Mouse (Mus musculus) WW6 (cell line): Measurements from ENCODE around the gene Hnrnpf.

Source experiments
- DNase-seq: peaks from one replicate; pipeline ENCODE4 v3.0.0-alpha.2; 2013; ENCODE audit warnings: low read depth, low spot score

Gene Hnrnpf

GRCm38 (mm10) chr6:117891369-117892160, 8.6 kb upstream of the Hnrnpf start:
- no peak for DNase-seq

DNA sequence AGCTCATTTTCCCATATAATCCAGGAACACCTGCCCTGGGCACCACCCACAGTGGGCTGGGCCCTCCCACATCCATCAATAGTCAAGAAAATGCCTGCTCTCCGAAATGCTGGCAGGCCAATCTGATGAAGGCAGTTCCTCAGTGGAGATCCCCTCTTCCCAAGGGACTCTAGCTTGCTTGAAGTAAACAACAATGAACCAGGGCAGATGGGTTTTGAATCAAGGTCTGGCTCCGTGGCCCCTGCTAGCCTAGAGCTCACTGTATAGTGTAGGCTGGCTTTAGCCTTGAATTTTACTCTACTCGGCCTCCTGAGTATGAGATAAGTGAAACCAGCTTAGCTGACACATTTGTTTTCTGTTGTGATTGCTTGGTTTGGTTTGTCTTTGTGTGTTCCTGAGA, 7.7 kb upstream of the Hnrnpf start:
- no peak for DNase-seq

DNA sequence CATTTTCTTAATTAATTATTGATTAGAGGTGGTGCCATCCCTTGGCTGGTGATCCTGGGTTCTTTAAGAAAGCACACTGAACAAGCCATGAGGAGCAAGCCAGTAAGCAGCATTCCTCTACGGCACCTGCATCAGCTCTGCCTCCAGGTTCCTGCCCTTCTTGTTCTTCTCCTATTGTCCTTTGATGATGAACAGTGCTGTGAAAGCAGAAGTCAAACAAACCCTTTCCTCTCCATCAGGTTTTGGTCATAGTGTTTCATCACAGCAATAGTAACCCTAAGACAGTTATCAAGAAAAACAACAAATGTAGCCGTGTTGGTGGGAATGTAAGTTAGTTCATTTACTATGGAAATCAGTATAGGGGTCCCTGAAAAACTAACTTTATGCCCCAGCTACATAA, 6.7 kb upstream of the Hnrnpf start:
- DNase-seq: no peak

DNA sequence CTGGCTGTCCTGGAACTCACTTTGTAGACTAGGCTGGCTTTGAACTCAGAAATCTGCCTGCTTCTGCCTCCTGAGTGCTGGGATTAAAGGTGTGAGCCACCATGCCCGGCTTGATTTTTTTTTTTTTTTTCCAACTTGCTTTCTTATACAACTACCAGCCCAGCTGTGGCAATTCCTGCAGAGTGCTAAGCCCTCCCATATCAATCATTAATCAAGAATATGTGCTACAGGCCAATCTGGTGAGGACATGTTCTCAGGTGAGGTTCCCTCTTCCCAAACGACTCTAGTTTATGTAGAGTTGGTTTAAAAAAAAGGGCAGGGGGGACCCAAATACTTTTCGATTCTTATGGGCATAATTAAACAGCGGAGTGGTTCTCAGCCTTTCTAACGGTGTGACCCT, 2.3 kb upstream of the Hnrnpf start:
- no peak for DNase-seq

DNA sequence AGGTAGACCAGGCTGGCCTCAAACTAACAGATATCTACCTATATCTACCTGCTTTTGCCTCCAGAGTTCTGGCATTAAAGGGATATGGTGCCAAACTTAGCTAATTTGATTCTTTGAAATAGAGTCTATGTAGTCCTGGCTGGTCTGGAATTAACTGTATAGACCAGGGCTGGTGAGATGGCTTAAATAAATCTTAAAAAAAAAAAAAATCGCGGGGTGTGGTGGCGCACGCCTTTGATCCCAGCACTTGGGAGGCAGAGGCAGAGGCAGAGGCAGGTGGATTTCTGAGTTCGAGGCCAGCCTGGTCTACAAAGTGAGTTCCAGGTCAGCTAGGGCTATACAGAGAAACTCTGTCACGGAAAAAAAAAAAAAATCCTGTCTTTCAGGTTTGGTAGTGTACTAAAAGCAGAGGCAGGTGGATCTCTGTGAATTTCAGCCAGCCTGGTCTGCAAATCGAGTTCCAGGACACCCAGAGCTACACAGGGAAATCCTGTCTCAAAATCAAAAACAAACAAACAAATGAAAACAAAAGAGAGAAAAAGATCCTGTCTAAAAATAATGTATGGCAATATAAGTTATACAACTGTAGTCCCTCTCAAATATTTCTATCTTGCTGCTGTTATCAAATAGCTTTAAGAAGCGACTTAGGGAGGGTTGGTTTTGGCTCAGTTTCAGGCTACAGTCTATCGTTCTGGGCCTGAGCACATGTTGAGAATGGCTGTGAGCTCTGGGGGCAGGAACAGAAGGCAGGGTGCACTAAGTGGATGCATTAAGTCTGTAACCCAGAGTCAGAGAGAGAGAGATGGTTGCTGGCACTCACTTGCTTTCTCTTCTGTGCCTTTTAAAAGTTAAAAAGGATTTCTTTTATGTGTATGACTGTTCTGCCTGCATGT, 1.6 kb downstream of the Hnrnpf start:
- no peak for DNase-seq

- DNase-seq: no peak
These were observed 2.4 kb downstream of the Hnrnpf start for GRCm38 (mm10) chr6:117902556-117902955.

- DNase-seq: no peak
These were observed 3.7 kb downstream of the Hnrnpf start for GRCm38 (mm10) chr6:117903836-117904235.

- DNase-seq: no peak
These were observed 5.3 kb downstream of the Hnrnpf start for GRCm38 (mm10) chr6:117905260-117905930.

DNA sequence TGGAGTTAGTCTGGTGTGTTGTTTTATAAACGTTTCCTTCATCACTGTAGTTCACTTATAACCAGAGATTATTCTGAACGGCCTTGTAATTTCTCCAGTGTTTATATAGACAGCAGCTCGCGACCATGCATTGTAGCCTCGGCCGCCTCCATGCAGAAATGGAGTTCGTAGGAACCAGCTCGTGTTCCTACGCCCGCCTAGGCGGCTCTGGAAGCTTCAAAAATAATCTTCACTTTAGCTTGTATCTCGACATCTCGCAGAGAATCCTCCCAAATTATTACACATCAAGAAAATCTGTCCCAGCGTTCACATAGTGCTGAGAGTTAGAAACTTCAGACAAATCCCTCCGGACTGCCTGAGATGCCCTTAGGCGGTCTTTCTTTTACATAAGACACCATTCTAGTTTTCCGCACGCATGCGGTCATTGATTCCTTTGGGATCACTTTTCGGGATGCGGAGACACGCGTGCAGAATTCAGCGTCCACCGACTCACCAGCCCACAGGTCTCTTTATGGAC, 5.9 kb downstream of the Hnrnpf start:
- DNase-seq: peak; percentile 69

GRCm38 (mm10) chr6:117906590-117907271, 6.6 kb downstream of the Hnrnpf start:
- peak; percentile 99 for DNase-seq

DNA sequence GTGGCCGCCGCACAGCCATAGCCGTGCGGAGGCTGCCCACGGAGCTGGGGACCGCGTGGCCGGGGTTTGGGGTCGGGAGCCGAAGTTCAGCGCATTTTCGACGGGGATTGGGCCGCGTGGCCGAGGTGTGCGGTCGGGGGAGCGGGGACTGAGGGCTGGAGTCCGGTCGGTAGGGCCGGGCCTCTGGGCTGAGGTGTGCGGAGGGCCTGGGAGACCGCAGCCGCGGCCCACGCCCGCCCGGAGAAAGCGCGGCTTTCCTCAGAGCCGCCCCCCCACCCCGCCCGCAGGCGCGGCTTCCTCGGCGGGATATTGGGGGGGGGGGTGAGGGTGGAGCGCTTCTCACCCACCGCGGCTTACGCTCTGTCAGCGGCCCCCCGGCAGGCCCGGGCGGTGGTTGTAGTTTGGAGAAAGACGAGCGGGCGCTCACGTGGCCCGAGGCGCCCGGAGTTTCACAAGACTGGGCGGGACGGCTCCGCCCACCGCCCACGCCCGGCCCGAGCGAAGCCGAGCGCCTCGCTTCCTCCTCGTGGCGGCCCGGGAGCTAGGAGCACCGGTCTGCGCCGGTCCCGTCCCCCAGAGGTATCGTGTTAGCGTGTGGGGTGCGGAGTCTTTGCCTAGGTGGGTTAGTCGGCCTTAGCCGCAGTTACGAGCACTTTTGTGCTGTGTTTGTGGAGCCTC, 7.3 kb downstream of the Hnrnpf start:
- peak; percentile 89 for DNase-seq

DNA sequence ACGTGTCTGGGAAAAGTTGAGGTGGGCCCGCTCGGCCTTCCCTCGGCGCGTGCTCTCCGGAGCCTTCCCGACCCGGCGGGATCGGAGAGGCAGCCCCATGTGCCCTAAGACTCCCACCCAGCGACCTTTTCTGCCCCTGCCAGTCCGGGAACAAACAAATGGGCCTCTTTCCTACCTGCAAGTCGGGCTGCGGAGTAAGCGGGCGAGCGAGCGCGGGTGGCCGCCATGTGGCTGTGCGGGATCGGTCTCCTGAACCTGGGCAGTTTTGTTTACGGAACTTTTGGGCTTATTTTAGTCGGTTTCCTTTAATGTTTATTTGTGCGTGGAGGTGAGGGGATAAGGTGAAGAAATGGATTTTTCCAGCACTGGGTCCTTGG, 7.8 kb downstream of the Hnrnpf start:
- no peak for DNase-seq

GRCm38 (mm10) chr6:117908424-117908900, 8.3 kb downstream of the Hnrnpf start:
- DNase-seq: no peak

GRCm38 (mm10) chr6:117910120-117910661, 10.1 kb downstream of the Hnrnpf start:
- no peak for DNase-seq

DNA sequence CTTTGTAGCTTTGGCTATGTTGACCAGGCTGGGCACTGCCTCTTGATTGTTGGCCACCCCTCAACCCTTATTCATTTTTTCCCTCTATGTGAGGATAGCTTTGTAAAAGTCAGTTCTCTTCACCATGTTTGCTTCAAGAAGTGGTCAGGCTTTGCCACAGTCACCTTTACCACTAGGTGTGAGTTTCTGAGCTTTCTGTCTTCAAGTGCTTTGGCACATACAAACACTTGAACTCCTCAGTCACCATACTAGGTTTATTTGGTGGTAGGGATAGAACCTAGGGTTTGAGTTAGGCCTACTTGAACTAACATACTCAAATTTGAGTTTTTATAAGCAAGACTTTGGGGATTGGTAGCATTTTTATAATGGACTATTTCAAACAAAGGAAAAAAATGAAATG, 14.4 kb downstream of the Hnrnpf start:
- no peak for DNase-seq

- DNase-seq: no peak
These were observed 16.1 kb downstream of the Hnrnpf start for GRCm38 (mm10) chr6:117916205-117916736.

GRCm38 (mm10) chr6:117916737-117917426, 16.8 kb downstream of the Hnrnpf start:
- peak; percentile 86 for DNase-seq

DNA sequence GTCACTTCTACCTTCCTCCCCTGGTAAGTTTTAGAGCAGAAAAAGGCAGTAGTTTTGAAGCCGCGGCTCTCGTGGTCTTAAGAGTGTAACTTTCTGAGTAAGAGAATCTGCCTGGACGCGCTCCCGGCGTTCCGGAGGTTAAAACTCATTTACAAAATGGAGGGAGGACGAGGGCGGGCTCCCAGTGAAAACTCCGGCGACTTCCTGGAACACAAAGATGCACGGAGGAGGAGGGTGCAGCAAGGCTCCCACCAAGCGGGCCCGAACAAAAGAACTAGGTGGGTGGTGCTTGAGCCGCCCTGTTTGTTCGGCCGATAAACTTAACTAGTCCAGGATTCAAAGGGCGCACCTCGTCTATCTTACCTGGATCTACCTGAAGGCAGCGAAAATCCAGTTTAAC, 17.5 kb downstream of the Hnrnpf start:
- DNase-seq: peak; percentile 75

- no peak for DNase-seq
These were observed 17.9 kb downstream of the Hnrnpf start for GRCm38 (mm10) chr6:117918043-117918442.
